Mouse (Mus musculus) kidney, postnatal 10 days (tissue): ENCODE results near the gene Akain1.

Experiments
- DNase-seq: peaks from one replicate; pipeline ENCODE4 v3.0.0; 2021; ENCODE audit warnings: mixed read lengths

The Akain1 gene

GRCm38 (mm10) chr17:69487116-69487515 is 48.0 kb downstream of the Akain1 start:
- DNase-seq: no peak

GRCm38 (mm10) chr17:69487884-69488283 is 48.8 kb downstream of the Akain1 start:
- DNase-seq: no peak

GRCm38 (mm10) chr17:69488826-69489225 is 49.7 kb downstream of the Akain1 start:
- DNase-seq: no peak

- DNase-seq: no peak
These were observed 53.2 kb downstream of the Akain1 start for GRCm38 (mm10) chr17:69492368-69492767.

- no peak for DNase-seq
These were observed 56.4 kb downstream of the Akain1 start for GRCm38 (mm10) chr17:69495531-69495930.

GRCm38 (mm10) chr17:69496125-69496524 is 57.0 kb downstream of the Akain1 start:
- no peak for DNase-seq

GRCm38 (mm10) chr17:69497315-69497714 is 58.2 kb downstream of the Akain1 start:
- DNase-seq: no peak

- DNase-seq: no peak
These were observed 59.8 kb downstream of the Akain1 start for GRCm38 (mm10) chr17:69498913-69499312.

- DNase-seq: no peak
These were observed 60.3 kb downstream of the Akain1 start for GRCm38 (mm10) chr17:69499441-69499840.

GRCm38 (mm10) chr17:69506070-69506469 is 66.9 kb downstream of the Akain1 start:
- peak; percentile 7 for DNase-seq

- no peak for DNase-seq
These were observed 77.3 kb downstream of the Akain1 start for GRCm38 (mm10) chr17:69516344-69516907.

GRCm38 (mm10) chr17:69531472-69531871 is 92.3 kb downstream of the Akain1 start:
- DNase-seq: no peak
